Mouse (Mus musculus) liver, embryonic 12.5 days (tissue): ENCODE data around the gene Hist2h2aa2. TPM values are rescaled to one million over a fixed set of nuclear protein-coding genes. Genes with fewer than 3 reads are reported as not detected.
"Not testable (repeated sequence)": the region's sequence is repeated elsewhere in the genome, so short reads cannot be mapped to it uniquely, and the experiment has no call there.

Experiments
- ATAC-seq: fragments of 200-750 bp; cut with Nextera tagmentation; 2 replicates; pipeline ENCODE4 v1.8.0; 2017; ENCODE audit warnings: moderate number of reproducible peaks, mild to moderate bottlenecking, moderate library complexity
- H3K27ac ChIP-seq: fragments of 300-500 bp; sonication (generic); 2 replicates; pipeline ENCODE4 v1.5.1; 2016; ENCODE audit warnings: mild to moderate bottlenecking
- H3K27me3 ChIP-seq: fragments of 300-500 bp; sonication (generic); replicated peaks from 2 replicates; pipeline ENCODE4 v1.6.1; 2016; ENCODE audit warnings: mild to moderate bottlenecking, moderate library complexity
- H3K36me3 ChIP-seq: fragments of 300-500 bp; sonication (generic); 2 replicates; pipeline ENCODE4 v1.6.1; 2016; ENCODE audit warnings: mild to moderate bottlenecking, moderate library complexity
- H3K4me1 ChIP-seq: fragments of 300-500 bp; sonication (generic); 2 replicates; pipeline ENCODE4 v1.6.1; 2016
- H3K4me2 ChIP-seq: fragments of 300-500 bp; sonication (generic); 2 replicates; pipeline ENCODE4 v1.6.1; 2016; ENCODE audit warnings: mild to moderate bottlenecking, moderate library complexity
- H3K4me3 ChIP-seq: fragments of 300-500 bp; sonication (generic); 2 replicates; pipeline ENCODE4 v1.5.1; 2016; ENCODE audit warnings: mild to moderate bottlenecking, moderate library complexity
- H3K9ac ChIP-seq: fragments of 300-500 bp; sonication (generic); 2 replicates; pipeline ENCODE4 v1.6.1; 2016; ENCODE audit warnings: mild to moderate bottlenecking, moderate library complexity
- H3K9me3 ChIP-seq: fragments of 300-500 bp; sonication (generic); replicated peaks from 2 replicates; pipeline ENCODE4 v1.6.1; 2016; ENCODE audit warnings: mild to moderate bottlenecking, moderate library complexity
- WGBS: fragments of 180-500 bp; shearing (Covaris S2); methylation state at CpG from one replicate; pipeline ENCODE4 v1.1.7; 2016; ENCODE audit not compliant: insufficient replicate concordance; 5-methylcytosine and 5-hydroxymethylcytosine counted together
- polyA plus RNA-seq: library from polyadenylated mRNA; unstranded; fragments of >200 nt; fragmentation: Nextera tagmentation; extraction: Ambion mirVana; gene quantifications from 2 replicates; pipeline ENCODE4 v1.2.1, GENCODE M21; 2016

Gene Hist2h2aa2
- 55.9 and 73.8 TPM in 2 replicates for polyA plus RNA-seq

- peaks cover 66% of the 10 kb centered on the region for H3K4me1 ChIP-seq
- H3K9ac ChIP-seq = peak within 1 kb of the TSS; percentile 91
- 4% methylated on average over 32 of the region's 85 CpGs for WGBS
- H3K4me2 ChIP-seq = peak within 1 kb of the TSS; percentile 54
- peak; percentile 71 for ATAC-seq
- H3K36me3 ChIP-seq, H3K27me3 ChIP-seq, H3K9me3 ChIP-seq: not testable (repeated sequence)
- H3K4me3 ChIP-seq = peak within 1 kb of the TSS; percentile 41
- H3K27ac ChIP-seq = peak within 1 kb of the TSS; percentile 91
These were observed at the start of gene Hist2h2aa2 for GRCm38 (mm10) chr3:96239949-96240798. Gene Hist2h2aa2 (minus strand): TSS chr3:96240276.

GRCm38 (mm10) chr3:96289201-96289600, 49.1 kb upstream of the Hist2h2aa2 start:
- WGBS = 57% methylated on average over 3 of the region's 3 CpGs
- H3K27me3 ChIP-seq = peaks cover 33% of the 10 kb centered on the region

GRCm38 (mm10) chr3:96287334-96287733, 47.3 kb upstream of the Hist2h2aa2 start:
- not testable (repeated sequence) for H3K4me1 ChIP-seq, H3K9me3 ChIP-seq, H3K9ac ChIP-seq, H3K4me3 ChIP-seq, ATAC-seq, H3K27ac ChIP-seq, H3K4me2 ChIP-seq, H3K36me3 ChIP-seq
- 80% methylated on average over 11 of the region's 11 CpGs for WGBS
- H3K27me3 ChIP-seq = peaks cover 47% of the 10 kb centered on the region

More at GRCm38 (mm10) chr3:96289201-96289600, 49.1 kb upstream of the Hist2h2aa2 start:
- Histone ChIP-seq H3K36me3 (no peaks in the 10 kb centered on the region), H3K9me3 (no peaks in the 10 kb centered on the region; the same call in 1 of the 2 replicates), H3K4me3 (no peak overlapping the region), H3K4me1 (no peaks in the 10 kb centered on the region), H3K4me2 (no peak overlapping the region), H3K9ac (no peak overlapping the region), H3K27ac (no peak overlapping the region)
- no peak for ATAC-seq

- Histone ChIP-seq H3K4me1 (peaks cover 6% of the 10 kb centered on the region; the same call in 1 of the 2 replicates), H3K9me3 (no peaks in the 10 kb centered on the region; the same call in 1 of the 2 replicates), H3K9ac (no peak overlapping the region), H3K4me2 (peak overlapping the region; percentile 20; the same call in 1 of the 2 replicates), H3K27me3 (peaks cover 59% of the 10 kb centered on the region), H3K36me3 (no peaks in the 10 kb centered on the region), H3K4me3 (no peak overlapping the region), H3K27ac (no peak overlapping the region)
- no peak for ATAC-seq
- WGBS = 25% methylated on average over 4 of the region's 4 CpGs
These were observed 44.4 kb upstream of the Hist2h2aa2 start for GRCm38 (mm10) chr3:96284457-96284856.

GRCm38 (mm10) chr3:96280660-96281059, 40.6 kb upstream of the Hist2h2aa2 start:
- Histone ChIP-seq H3K4me2 (no peak overlapping the region), H3K27me3 (peaks cover 48% of the 10 kb centered on the region), H3K27ac (no peak overlapping the region), H3K36me3 (no peaks in the 10 kb centered on the region), H3K4me3 (no peak overlapping the region), H3K9ac (no peak overlapping the region), H3K4me1 (peaks cover 25% of the 10 kb centered on the region), H3K9me3 (no peaks in the 10 kb centered on the region)
- WGBS = 57% methylated on average over 6 of the region's 6 CpGs
- no peak for ATAC-seq

- peak; percentile 90 for ATAC-seq
- WGBS = 1% methylated on average over 49 of the region's 49 CpGs
- peak overlapping the region; percentile 80 for H3K9ac ChIP-seq
- peaks cover 23% of the 10 kb centered on the region for H3K27me3 ChIP-seq
- no peaks in the 10 kb centered on the region for H3K36me3 ChIP-seq
- peak overlapping the region; percentile 92 for H3K4me2 ChIP-seq
- peak overlapping the region; percentile 64 for H3K4me3 ChIP-seq
- peaks cover 25% of the 10 kb centered on the region for H3K4me1 ChIP-seq
- H3K27ac ChIP-seq = peak overlapping the region; percentile 80
- no peaks in the 10 kb centered on the region for H3K9me3 ChIP-seq
These were observed 37.9 kb upstream of the Hist2h2aa2 start for GRCm38 (mm10) chr3:96277800-96278624.

GRCm38 (mm10) chr3:96277428-96277799, 37.3 kb upstream of the Hist2h2aa2 start:
- H3K4me2 ChIP-seq = peak overlapping the region; percentile 92
- peaks cover 17% of the 10 kb centered on the region; the same call in 1 of the 2 replicates for H3K27me3 ChIP-seq
- H3K27ac ChIP-seq = peak overlapping the region; percentile 80
- no peaks in the 10 kb centered on the region for H3K9me3 ChIP-seq
- ATAC-seq = peak; percentile 65
- 16% methylated on average over 8 of the region's 8 CpGs for WGBS
- peak overlapping the region; percentile 80 for H3K9ac ChIP-seq
- no peaks in the 10 kb centered on the region for H3K36me3 ChIP-seq
- H3K4me1 ChIP-seq = peaks cover 25% of the 10 kb centered on the region
- peak overlapping the region; percentile 64 for H3K4me3 ChIP-seq

GRCm38 (mm10) chr3:96273591-96274465, 33.8 kb upstream of the Hist2h2aa2 start:
- Histone ChIP-seq H3K4me2 (peak overlapping the region; percentile 0; the same call in 1 of the 2 replicates), H3K27ac (no peak overlapping the region), H3K4me1 (peaks cover 26% of the 10 kb centered on the region), H3K9ac (peak overlapping the region; percentile 25; the same call in 1 of the 2 replicates), H3K4me3 (no peak overlapping the region), H3K27me3 (no peaks in the 10 kb centered on the region), H3K9me3 (no peaks in the 10 kb centered on the region), H3K36me3 (no peaks in the 10 kb centered on the region)
- 46% methylated on average over 17 of the region's 17 CpGs for WGBS
- ATAC-seq = no peak

- peak; percentile 88 for ATAC-seq
- WGBS = under 1% methylated on average over 45 of the region's 45 CpGs
- H3K9ac ChIP-seq = peak within 1 kb of the TSS; percentile 87
- H3K9me3 ChIP-seq = no peaks in the 10 kb centered on the region
- H3K4me2 ChIP-seq = peak within 1 kb of the TSS; percentile 74
- H3K36me3 ChIP-seq = no peaks in the 10 kb centered on the region
- peaks cover 41% of the 10 kb centered on the region for H3K4me1 ChIP-seq
- H3K4me3 ChIP-seq = peak within 1 kb of the TSS; percentile 62
- H3K27me3 ChIP-seq = no peaks in the 10 kb centered on the region
- peak within 1 kb of the TSS; percentile 99 for H3K27ac ChIP-seq
These were observed 29.7 kb upstream of the Hist2h2aa2 start, which contains the start of gene Hist2h2bb for GRCm38 (mm10) chr3:96269511-96270474. Gene Hist2h2bb (plus strand): TSS chr3:96269752.

- peak; percentile 31 for ATAC-seq
- WGBS = 2% methylated on average over 16 of the region's 44 CpGs
- peak overlapping the region; percentile 74 for H3K4me2 ChIP-seq
- H3K27me3 ChIP-seq, H3K36me3 ChIP-seq, H3K9me3 ChIP-seq: not testable (repeated sequence)
- peaks cover 50% of the 10 kb centered on the region for H3K4me1 ChIP-seq
- H3K27ac ChIP-seq = peak overlapping the region; percentile 99
- peak overlapping the region; percentile 62 for H3K4me3 ChIP-seq
- peak overlapping the region; percentile 84 for H3K9ac ChIP-seq
These were observed 28.8 kb upstream of the Hist2h2aa2 start for GRCm38 (mm10) chr3:96268776-96269378.
